Mouse (Mus musculus): Measurements from ENCODE around the gene Ptges3. TPM values are rescaled to one million over a fixed set of nuclear protein-coding genes. Genes with fewer than 3 reads are reported as not detected.

The Ptges3 gene
- polyA plus RNA-seq, 1 experiment from 2014 or later: 461 TPM

- 0 out of 2 replicates have a peak overlapping the region, but pooled peaks have one; percentile 89 for H3K9ac ChIP-seq
- H3K9me3 ChIP-seq: no peaks in the 10 kb centered on the region
- H3K27ac ChIP-seq: no peak overlapping the region
- no peaks in the 10 kb centered on the region for H3K27me3 ChIP-seq (replicated peaks)
- no peaks in the 10 kb centered on the region for H3K36me3 ChIP-seq
- 0 out of 2 replicates have a peak, but pooled peaks have one; percentile 1 for ATAC-seq (ENCODE audit: low FRiP score, low read depth)
- H3K4me1 ChIP-seq: peaks cover 39% of the 10 kb centered on the region
- peak overlapping the region; percentile 94 for H3K4me3 ChIP-seq
- WGBS: 21% methylated on average over 4 of the region's 4 CpGs
- H3K4me2 ChIP-seq (replicated peaks): peak overlapping the region; percentile 73; the same call in 1 of the 2 replicates
Measured at GRCm38 (mm10) chr10:128096313-128096692, 37.5 kb downstream of the Ptges3 start.

- WGBS: under 1% methylated on average over 86 of the region's 86 CpGs
- Histone ChIP-seq H3K4me2 (replicated peaks) (peak overlapping the region; percentile 73), H3K4me3 (peak overlapping the region; percentile 94), H3K36me3 (no peaks in the 10 kb centered on the region), H3K9ac (peak overlapping the region; percentile 89), H3K27ac (peak overlapping the region; percentile 62; the same call in 1 of the 2 replicates), H3K4me1 (peaks cover 33% of the 10 kb centered on the region), H3K27me3 (replicated peaks) (no peaks in the 10 kb centered on the region), H3K9me3 (no peaks in the 10 kb centered on the region)
- peak; percentile 75 for ATAC-seq (ENCODE audit: low FRiP score, low read depth)
Measured at GRCm38 (mm10) chr10:128096693-128097586, 38.2 kb downstream of the Ptges3 start.

- peaks cover 29% of the 10 kb centered on the region for H3K4me1 ChIP-seq
- WGBS: under 1% methylated on average over 13 of the region's 13 CpGs
Measured at GRCm38 (mm10) chr10:128097587-128097971, 38.8 kb downstream of the Ptges3 start.

GRCm38 (mm10) chr10:128110103-128110761 is 51.5 kb downstream of the Ptges3 start:
- ATAC-seq (ENCODE audit: low FRiP score, low read depth): no peak
- Histone ChIP-seq H3K9me3 (no peaks in the 10 kb centered on the region), H3K9ac (no peak overlapping the region), H3K36me3 (peaks cover 51% of the 10 kb centered on the region), H3K4me3 (no peak overlapping the region), H3K27ac (no peak overlapping the region), H3K4me1 (no peaks in the 10 kb centered on the region), H3K4me2 (replicated peaks) (no peak overlapping the region), H3K27me3 (replicated peaks) (no peaks in the 10 kb centered on the region)
- 87% methylated on average over 4 of the region's 4 CpGs for WGBS

More at GRCm38 (mm10) chr10:128097587-128097971, 38.8 kb downstream of the Ptges3 start:
- no peaks in the 10 kb centered on the region for H3K27me3 ChIP-seq (replicated peaks)
- H3K4me3 ChIP-seq: peak overlapping the region; percentile 94
- peak overlapping the region; percentile 73 for H3K4me2 ChIP-seq (replicated peaks)
- H3K9ac ChIP-seq: peak overlapping the region; percentile 89
- peak overlapping the region; percentile 62; the same call in 1 of the 2 replicates for H3K27ac ChIP-seq
- no peaks in the 10 kb centered on the region for H3K9me3 ChIP-seq
- H3K36me3 ChIP-seq: no peaks in the 10 kb centered on the region
- ATAC-seq (ENCODE audit: low FRiP score, low read depth): no peak

- H3K4me1 ChIP-seq: no peaks in the 10 kb centered on the region
- no peak overlapping the region for H3K4me2 ChIP-seq (replicated peaks)
- H3K36me3 ChIP-seq: peaks cover 61% of the 10 kb centered on the region
- no peaks in the 10 kb centered on the region for H3K27me3 ChIP-seq (replicated peaks)
- H3K27ac ChIP-seq: no peak overlapping the region
- H3K9me3 ChIP-seq: no peaks in the 10 kb centered on the region
- ATAC-seq (ENCODE audit: low FRiP score, low read depth): no peak
- no peak overlapping the region for H3K9ac ChIP-seq
- no peak overlapping the region for H3K4me3 ChIP-seq
Measured at GRCm38 (mm10) chr10:128111227-128111626, 52.5 kb downstream of the Ptges3 start.

- H3K27me3 ChIP-seq (replicated peaks): no peaks in the 10 kb centered on the region
- ATAC-seq (ENCODE audit: low FRiP score, low read depth): no peak
- no peak overlapping the region for H3K27ac ChIP-seq
- WGBS: 95% methylated on average over 7 of the region's 7 CpGs
- H3K9me3 ChIP-seq: no peaks in the 10 kb centered on the region
- peaks cover 96% of the 10 kb centered on the region for H3K36me3 ChIP-seq
- no peak overlapping the region for H3K9ac ChIP-seq
- H3K4me3 ChIP-seq: no peak overlapping the region
- no peaks in the 10 kb centered on the region for H3K4me1 ChIP-seq
- no peak overlapping the region for H3K4me2 ChIP-seq (replicated peaks)
Measured at GRCm38 (mm10) chr10:128123833-128124232, 65.1 kb downstream of the Ptges3 start.

- H3K27ac ChIP-seq: no peak overlapping the region
- 94% methylated on average over 9 of the region's 9 CpGs for WGBS
Measured at GRCm38 (mm10) chr10:128124831-128125230, 66.1 kb downstream of the Ptges3 start.

GRCm38 (mm10) chr10:128125951-128126350 is 67.2 kb downstream of the Ptges3 start:
- 96% methylated on average over 14 of the region's 14 CpGs for WGBS

More at GRCm38 (mm10) chr10:128124831-128125230, 66.1 kb downstream of the Ptges3 start:
- H3K4me3 ChIP-seq: no peak overlapping the region
- no peaks in the 10 kb centered on the region for H3K4me1 ChIP-seq
- H3K27me3 ChIP-seq (replicated peaks): no peaks in the 10 kb centered on the region
- no peak overlapping the region for H3K9ac ChIP-seq
- ATAC-seq (ENCODE audit: low FRiP score, low read depth): no peak
- H3K4me2 ChIP-seq (replicated peaks): no peak overlapping the region
- no peaks in the 10 kb centered on the region for H3K9me3 ChIP-seq
- H3K36me3 ChIP-seq: peaks cover 93% of the 10 kb centered on the region

More at GRCm38 (mm10) chr10:128125951-128126350, 67.2 kb downstream of the Ptges3 start:
- Histone ChIP-seq H3K27me3 (replicated peaks) (no peaks in the 10 kb centered on the region), H3K4me1 (no peaks in the 10 kb centered on the region), H3K27ac (no peak overlapping the region), H3K9ac (no peak overlapping the region), H3K36me3 (peaks cover 93% of the 10 kb centered on the region), H3K9me3 (no peaks in the 10 kb centered on the region), H3K4me2 (replicated peaks) (no peak overlapping the region), H3K4me3 (no peak overlapping the region)
- ATAC-seq (ENCODE audit: low FRiP score, low read depth): no peak

MicroRNAs encoded within 50 kb of the gene (microRNA counts, 519-probe panel; counts per million panel counts)
- 342 counts per million, percentile 67 among the panel's probes with 10 or more counts for microRNA mmu-miR-677

Small RNA genes within 50 kb of the gene (microRNA-seq; reads per million reads assigned to microRNA genes)
- gene Mir677: 20.8 reads per million, percentile 31 among the genes with 10 or more reads in this experiment

Other genes with a start within 250 kb of the Ptges3 start
- not detected in 2 replicates for gene Rdh19, start 209.0 kb upstream of the Ptges3 start, polyA plus RNA-seq (2016; fragmentation: Nextera tagmentation; extraction: Ambion mirVana)
- not detected in 2 replicates for gene Rdh16f2, start 192.5 kb upstream of the Ptges3 start, polyA plus RNA-seq (2016; fragmentation: Nextera tagmentation; extraction: Ambion mirVana)
- not detected in 2 replicates for gene Rdh7, start 170.1 kb upstream of the Ptges3 start, polyA plus RNA-seq (2016; fragmentation: Nextera tagmentation; extraction: Ambion mirVana)
- gene Sdr9c7, start 160.4 kb upstream of the Ptges3 start, polyA plus RNA-seq (2016; fragmentation: Nextera tagmentation; extraction: Ambion mirVana): not detected in 2 replicates
- gene Hsd17b6, start 51.3 kb upstream of the Ptges3 start, polyA plus RNA-seq (2016; fragmentation: Nextera tagmentation; extraction: Ambion mirVana): not detected in 2 replicates
- 53.4 and 57.8 TPM in 2 replicates for gene Prim1, start 43.8 kb upstream of the Ptges3 start, polyA plus RNA-seq (2016; fragmentation: Nextera tagmentation; extraction: Ambion mirVana)
- gene Naca, start 23.4 kb upstream of the Ptges3 start, polyA plus RNA-seq (2016; fragmentation: Nextera tagmentation; extraction: Ambion mirVana): 668 and 670 TPM in 2 replicates
- gene Atp5b, start 24.3 kb downstream of the Ptges3 start, polyA plus RNA-seq (2016; fragmentation: Nextera tagmentation; extraction: Ambion mirVana): 2,084 and 2,133 TPM in 2 replicates
- gene Baz2a, start 32.6 kb downstream of the Ptges3 start, polyA plus RNA-seq (2016; fragmentation: Nextera tagmentation; extraction: Ambion mirVana): 12.2 and 14.9 TPM in 2 replicates
- 17.2 and 20.0 TPM in 2 replicates for gene Rbms2, start 121.3 kb downstream of the Ptges3 start, polyA plus RNA-seq (2016; fragmentation: Nextera tagmentation; extraction: Ambion mirVana)
- gene Gls2, start 135.5 kb downstream of the Ptges3 start, polyA plus RNA-seq (2016; fragmentation: Nextera tagmentation; extraction: Ambion mirVana): 1.00 and 1.5 TPM in 2 replicates
- gene Spryd4, start 152.9 kb downstream of the Ptges3 start, polyA plus RNA-seq (2016; fragmentation: Nextera tagmentation; extraction: Ambion mirVana): 21.8 and 21.9 TPM in 2 replicates
- gene Mip, start 166.9 kb downstream of the Ptges3 start, polyA plus RNA-seq (2016; fragmentation: Nextera tagmentation; extraction: Ambion mirVana): not detected in 2 replicates
- 48.6 and 50.6 TPM in 2 replicates for gene Timeless, start 173.1 kb downstream of the Ptges3 start, polyA plus RNA-seq (2016; fragmentation: Nextera tagmentation; extraction: Ambion mirVana)
- gene Apon, start 195.1 kb downstream of the Ptges3 start, polyA plus RNA-seq (2016; fragmentation: Nextera tagmentation; extraction: Ambion mirVana): 0.18 and 0.49 TPM in 2 replicates
- not detected in 2 replicates for gene Apof, start 209.7 kb downstream of the Ptges3 start, polyA plus RNA-seq (2016; fragmentation: Nextera tagmentation; extraction: Ambion mirVana)
- 23.3 and 25.6 TPM in 2 replicates for gene Stat2, start 211.6 kb downstream of the Ptges3 start, polyA plus RNA-seq (2016; fragmentation: Nextera tagmentation; extraction: Ambion mirVana)
- gene Il23a, start 239.8 kb downstream of the Ptges3 start, polyA plus RNA-seq (2016; fragmentation: Nextera tagmentation; extraction: Ambion mirVana): 0.28 TPM in 1 of 2 replicates, not detected in the other
- gene Pan2, start 244.4 kb downstream of the Ptges3 start, polyA plus RNA-seq (2016; fragmentation: Nextera tagmentation; extraction: Ambion mirVana): 31.5 and 33.0 TPM in 2 replicates